Comparison of ENCODE assay signal across 11 mouse cellular contexts in the genomic region with DNA sequence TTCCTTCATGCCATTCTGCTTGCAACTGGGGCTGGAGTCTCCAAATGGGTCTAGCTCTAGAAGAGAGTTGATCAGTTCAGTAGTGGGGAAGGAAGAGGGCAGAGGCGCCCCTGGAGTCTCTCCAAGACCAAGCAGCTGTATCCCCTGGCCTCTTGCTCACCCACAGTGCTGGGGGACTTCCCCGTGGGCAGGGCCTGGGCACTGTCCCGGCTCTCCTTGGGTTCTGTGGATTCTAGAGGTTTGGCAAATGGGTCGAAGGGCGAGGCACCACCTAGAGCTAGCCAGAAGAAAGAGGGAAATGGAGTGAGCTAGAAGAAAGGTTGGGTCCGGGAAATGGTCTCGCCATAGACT. TPM values are rescaled to one million over a fixed set of nuclear protein-coding genes. Genes with fewer than 3 reads are reported as not detected.
A peak's percentile ranks its signal among the peaks of the same experiment; 100 is the strongest.
DNase-seq lines count a peak whose midpoint lies in the region; ATAC-seq lines count a peak whose summit lies in the region.
"Had no signal": no experiment of that assay in that cellular context is flagged by ENCODE, and none has a peak within 500 bp of the region (broad histone marks: within the 10 kb centered on the region; RNA-seq: fewer than 3 reads in every experiment).

No protein-coding gene starts in this region.

- no peaks in the 10 kb centered on the region for H3K36me3 ChIP-seq in heart, embryonic 11.5 days (ENCODE audit: control insufficient read depth, insufficient read depth, low read length)
- no peaks in the 10 kb centered on the region for H3K36me3 ChIP-seq in embryonic facial prominence, embryonic 10.5 days (replicated peaks)
- H3K36me3 ChIP-seq in hindbrain, embryonic 13.5 days, result no peaks in the 10 kb centered on the region
- no peaks in the 10 kb centered on the region for H3K36me3 ChIP-seq in midbrain, embryonic 12.5 days

- WGBS in heart, embryonic 11.5 days (ENCODE audit: insufficient replicate concordance), result 53% methylated on average over 7 of the region's 7 CpGs
- 68% methylated on average over 7 of the region's 7 CpGs for WGBS in embryonic facial prominence, embryonic 10.5 days
- WGBS in hindbrain, embryonic 13.5 days, result 60% methylated on average over 7 of the region's 7 CpGs
- 73% methylated on average over 7 of the region's 7 CpGs for WGBS in midbrain, embryonic 12.5 days

- ATAC-seq in heart, embryonic 11.5 days (replicated peaks; ENCODE audit: insufficient number of reproducible peaks, low FRiP score, low TSS enrichment), result no peak
- ATAC-seq in hindbrain, embryonic 13.5 days (ENCODE audit: low FRiP score), result no peak
- no peak for ATAC-seq in midbrain, embryonic 12.5 days (ENCODE audit: low FRiP score, low read depth)
- ATAC-seq: activated CD4-positive, CD25-positive, alpha-beta regulatory T cell, adult 4 months had no signal

- H3K27ac ChIP-seq in heart, embryonic 11.5 days (ENCODE audit: low read depth, low read length), result no peak overlapping the region
- peak overlapping the region; percentile 81; the same call in 1 of the 2 replicates for H3K27ac ChIP-seq in embryonic facial prominence, embryonic 10.5 days (replicated peaks)
- no peak overlapping the region for H3K27ac ChIP-seq in hindbrain, embryonic 13.5 days
- no peak overlapping the region for H3K27ac ChIP-seq in midbrain, embryonic 12.5 days (replicated peaks)

- no peak overlapping the region for H3K9ac ChIP-seq in heart, embryonic 11.5 days (ENCODE audit: low read depth, low read length)
- H3K9ac ChIP-seq in hindbrain, embryonic 13.5 days, result peak overlapping the region; percentile 81
- no peak overlapping the region for H3K9ac ChIP-seq in midbrain, embryonic 12.5 days (replicated peaks)

- DNase-seq in heart, adult 11 months, result no peak
- no peak for DNase-seq in embryonic facial prominence, embryonic 10.5 days (ENCODE audit: low spot score)
- no peak for DNase-seq in right cerebral cortex, postnatal 10 days (ENCODE audit: low spot score in 2 of 2)
- no peak for DNase-seq in gastrocnemius, postnatal 4 days (ENCODE audit: low spot score in 2 of 2)
- DNase-seq in adrenal gland, adult 2 months, result no peak
- DNase-seq: heart, postnatal 36 days; lung, adult 18-20 months had no signal

- H3K27me3 ChIP-seq in heart, embryonic 11.5 days (ENCODE audit: control insufficient read depth, insufficient read depth, low read length), result peaks cover 38% of the 10 kb centered on the region
- peaks cover 96% of the 10 kb centered on the region for H3K27me3 ChIP-seq in embryonic facial prominence, embryonic 10.5 days (replicated peaks; ENCODE audit: low read depth, poor library complexity, severe bottlenecking)
- H3K27me3 ChIP-seq in hindbrain, embryonic 13.5 days, result peaks cover 64% of the 10 kb centered on the region
- peaks cover 69% of the 10 kb centered on the region for H3K27me3 ChIP-seq in midbrain, embryonic 12.5 days

- peaks cover 12% of the 10 kb centered on the region for H3K4me1 ChIP-seq in heart, embryonic 11.5 days (ENCODE audit: control insufficient read depth, insufficient read depth, low read length)
- peaks cover 41% of the 10 kb centered on the region for H3K4me1 ChIP-seq in embryonic facial prominence, embryonic 10.5 days
- H3K4me1 ChIP-seq in hindbrain, embryonic 13.5 days (replicated peaks), result peaks cover 20% of the 10 kb centered on the region
- H3K4me1 ChIP-seq in midbrain, embryonic 12.5 days, result peaks cover 12% of the 10 kb centered on the region

- H3K4me3 ChIP-seq in heart, embryonic 11.5 days (ENCODE audit: low read depth, low read length), result peak overlapping the region; percentile 49
- H3K4me3 ChIP-seq in embryonic facial prominence, embryonic 10.5 days, result peak overlapping the region; percentile 67
- H3K4me3 ChIP-seq in hindbrain, embryonic 13.5 days, result peak overlapping the region; percentile 53
- peak overlapping the region; percentile 53 for H3K4me3 ChIP-seq in midbrain, embryonic 12.5 days

- peak overlapping the region; percentile 68; the same call in 1 of the 2 replicates for H3K4me2 ChIP-seq in heart, embryonic 11.5 days
- H3K4me2 ChIP-seq in hindbrain, embryonic 13.5 days, result peak overlapping the region; percentile 64
- peak overlapping the region; percentile 78 for H3K4me2 ChIP-seq in midbrain, embryonic 12.5 days (replicated peaks)

- no peaks in the 10 kb centered on the region for H3K9me3 ChIP-seq in heart, embryonic 11.5 days (replicated peaks; ENCODE audit: control insufficient read depth, low read length)
- no peaks in the 10 kb centered on the region for H3K9me3 ChIP-seq in embryonic facial prominence, embryonic 10.5 days
- no peaks in the 10 kb centered on the region for H3K9me3 ChIP-seq in hindbrain, embryonic 13.5 days
- no peaks in the 10 kb centered on the region for H3K9me3 ChIP-seq in midbrain, embryonic 12.5 days

RNA-seq across cellular contexts. Expression of gene Spata20, which starts 5.7 kb away (rescaled TPM):
- polyA plus RNA-seq in heart, embryonic 11.5 days (2014; fragmentation: Nextera tagmentation; extraction: Ambion mirVana), result 0.15 TPM in 1 of 2 replicates, not detected in the other
- not detected in 2 replicates for polyA plus RNA-seq in embryonic facial prominence, embryonic 10.5 days (2016; fragmentation: Nextera tagmentation; extraction: Ambion mirVana)
- 0.17 and 0.56 TPM in 2 replicates for polyA plus RNA-seq in hindbrain, embryonic 13.5 days (2015; fragmentation: Nextera tagmentation; extraction: Ambion mirVana)
- polyA plus RNA-seq in midbrain, embryonic 12.5 days (2016; fragmentation: Nextera tagmentation; extraction: Ambion mirVana), result 0.36 TPM in 1 of 2 replicates, not detected in the other
- under 1 TPM in 1 of 2 experiments, not detected in 1; 0.29 TPM for total RNA-seq in gastrocnemius, postnatal 4 days (2021)
- not detected for total RNA-seq in adrenal gland, adult 2 months (2021)
- not detected in 2 replicates for polyA plus RNA-seq in adrenal gland, adult 2 months (2012; rRNA removed)
- polyA plus RNA-seq: activated CD4-positive, CD25-positive, alpha-beta regulatory T cell, adult 4 months had no signal

RNA-seq across cellular contexts. Expression of gene Epn3, which starts 8.1 kb away (rescaled TPM):
- 8.2 and 9.1 TPM in 2 replicates for polyA plus RNA-seq in heart, embryonic 11.5 days (2014; fragmentation: Nextera tagmentation; extraction: Ambion mirVana)
- polyA plus RNA-seq in embryonic facial prominence, embryonic 10.5 days (2016; fragmentation: Nextera tagmentation; extraction: Ambion mirVana), result 4.5 and 4.7 TPM in 2 replicates
- 0.44 and 0.90 TPM in 2 replicates for polyA plus RNA-seq in hindbrain, embryonic 13.5 days (2015; fragmentation: Nextera tagmentation; extraction: Ambion mirVana)
- 0.47 and 0.68 TPM in 2 replicates for polyA plus RNA-seq in midbrain, embryonic 12.5 days (2016; fragmentation: Nextera tagmentation; extraction: Ambion mirVana)
- total RNA-seq in gastrocnemius, postnatal 4 days (2021), result under 1 TPM; 0.47 to 0.49 TPM
- 10 to 100 TPM; 23.3 to 40.4 TPM for total RNA-seq in adrenal gland, adult 2 months (2021)
- 23.0 and 25.5 TPM in 2 replicates for polyA plus RNA-seq in adrenal gland, adult 2 months (2012; rRNA removed)
- polyA plus RNA-seq: activated CD4-positive, CD25-positive, alpha-beta regulatory T cell, adult 4 months had no signal

RNA-seq across cellular contexts. Expression of gene Cacna1g, which starts 17.7 kb away (rescaled TPM):
- polyA plus RNA-seq in heart, embryonic 11.5 days (2014; fragmentation: Nextera tagmentation; extraction: Ambion mirVana), result 2.7 and 4.3 TPM in 2 replicates
- polyA plus RNA-seq in embryonic facial prominence, embryonic 10.5 days (2016; fragmentation: Nextera tagmentation; extraction: Ambion mirVana), result 6.5 and 13.5 TPM in 2 replicates
- 13.6 and 14.2 TPM in 2 replicates for polyA plus RNA-seq in hindbrain, embryonic 13.5 days (2015; fragmentation: Nextera tagmentation; extraction: Ambion mirVana)
- 16.2 and 16.5 TPM in 2 replicates for polyA plus RNA-seq in midbrain, embryonic 12.5 days (2016; fragmentation: Nextera tagmentation; extraction: Ambion mirVana)
- 10 to 100 TPM; 18.7 to 22.7 TPM for total RNA-seq in gastrocnemius, postnatal 4 days (2021)
- total RNA-seq in adrenal gland, adult 2 months (2021), result under 1 TPM; 0.61 to 0.69 TPM
- 2.7 and 3.5 TPM in 2 replicates for polyA plus RNA-seq in adrenal gland, adult 2 months (2012; rRNA removed)
- polyA plus RNA-seq: activated CD4-positive, CD25-positive, alpha-beta regulatory T cell, adult 4 months had no signal

RNA-seq across cellular contexts. Expression of gene Mycbpap, which starts 29.8 kb away (rescaled TPM):
- 9.1 and 9.9 TPM in 2 replicates for polyA plus RNA-seq in heart, embryonic 11.5 days (2014; fragmentation: Nextera tagmentation; extraction: Ambion mirVana)
- 2.7 and 3.6 TPM in 2 replicates for polyA plus RNA-seq in embryonic facial prominence, embryonic 10.5 days (2016; fragmentation: Nextera tagmentation; extraction: Ambion mirVana)
- polyA plus RNA-seq in hindbrain, embryonic 13.5 days (2015; fragmentation: Nextera tagmentation; extraction: Ambion mirVana), result 3.2 and 3.8 TPM in 2 replicates
- 2.9 and 4.9 TPM in 2 replicates for polyA plus RNA-seq in midbrain, embryonic 12.5 days (2016; fragmentation: Nextera tagmentation; extraction: Ambion mirVana)
- under 1 TPM; 0.26 to 0.59 TPM for total RNA-seq in gastrocnemius, postnatal 4 days (2021)
- total RNA-seq in adrenal gland, adult 2 months (2021), result 1 to 10 TPM; 3.8 to 6.7 TPM
- 0.49 and 0.84 TPM in 2 replicates for polyA plus RNA-seq in adrenal gland, adult 2 months (2012; rRNA removed)
- polyA plus RNA-seq: activated CD4-positive, CD25-positive, alpha-beta regulatory T cell, adult 4 months had no signal

RNA-seq across cellular contexts. Expression of gene Rsad1, which starts 57.3 kb away (rescaled TPM):
- polyA plus RNA-seq in heart, embryonic 11.5 days (2014; fragmentation: Nextera tagmentation; extraction: Ambion mirVana), result 2.6 and 4.6 TPM in 2 replicates
- polyA plus RNA-seq in embryonic facial prominence, embryonic 10.5 days (2016; fragmentation: Nextera tagmentation; extraction: Ambion mirVana), result 4.5 and 5.1 TPM in 2 replicates
- 4.7 and 5.1 TPM in 2 replicates for polyA plus RNA-seq in hindbrain, embryonic 13.5 days (2015; fragmentation: Nextera tagmentation; extraction: Ambion mirVana)
- polyA plus RNA-seq in midbrain, embryonic 12.5 days (2016; fragmentation: Nextera tagmentation; extraction: Ambion mirVana), result 4.3 and 5.4 TPM in 2 replicates
- total RNA-seq in gastrocnemius, postnatal 4 days (2021), result 1 to 10 TPM; 4.7 to 6.0 TPM
- 10 to 100 TPM in 1 of 2 experiments, 1 to 10 TPM in 1; 8.4 to 13.4 TPM for total RNA-seq in adrenal gland, adult 2 months (2021)
- polyA plus RNA-seq in adrenal gland, adult 2 months (2012; rRNA removed), result 25.8 and 27.0 TPM in 2 replicates
